Mouse (Mus musculus): Measurements from ENCODE around the gene Duox2. TPM values are rescaled to one million over a fixed set of nuclear protein-coding genes. Genes with fewer than 3 reads are reported as not detected.

Duox2 gene
- total and polyA plus RNA-seq, 3 experiments = not detected

GRCm38 (mm10) chr2:122260729-122261128 lies 37.5 kb downstream of the Duox2 start:
- dilution Hi-C loops (cut with MboI; ENCODE audit: extremely low pct_ligation_motif_present, extremely low pct_unique_long_range_greater_than_20kb, low sequenced_read_pairs) = no loop called here
- peaks cover 0 to 81% of the 10 kb centered on the region in 2 experiments for H3K36me3 ChIP-seq (replicated peaks in 1 of 2; ENCODE audit: control insufficient read depth in 1 of 2, insufficient read depth in 1 of 2, low read length in 1 of 2)
- H3K27ac ChIP-seq (ENCODE audit: insufficient read depth, low read depth) = no peak overlapping the region
- peaks cover 0 to 4% of the 10 kb centered on the region in 2 experiments; a peak in 1 of 4 replicates for H3K4me1 ChIP-seq (ENCODE audit: control insufficient read depth in 1 of 2, insufficient read depth in 2 of 2)
- no peak overlapping the region for H3K4me2 ChIP-seq (ENCODE audit: insufficient read depth, low read depth, poor library complexity, severe bottlenecking)
- H3K9ac ChIP-seq (ENCODE audit: insufficient read depth, low read depth) = no peak overlapping the region
- H3K9me3 ChIP-seq (replicated peaks; ENCODE audit: low read length) = no peaks in the 10 kb centered on the region
- H3K27me3 ChIP-seq (replicated peaks) = no peaks in the 10 kb centered on the region
- no peak for DNase-seq (ENCODE audit: extremely low read depth)
- no peaks in the 10 kb centered on the region for H3K79me2 ChIP-seq (replicated peaks; ENCODE audit: control insufficient read depth, extremely low read depth, insufficient read depth, poor library complexity, severe bottlenecking)
- no peak for TF ChIP-seq CHD1 (IDR thresholded peaks at IDR 0.05; ENCODE audit: low read depth, low read length)
- TF ChIP-seq MXI1 (IDR thresholded peaks at IDR 0.05; ENCODE audit: low read depth, low read length) = no peak
- TF ChIP-seq ELF1 (IDR thresholded peaks at IDR 0.05; ENCODE audit: low read depth, low read length) = no peak
- no peak for TF ChIP-seq ETS1 (conservative IDR thresholded peaks at IDR 0.05; ENCODE audit: low read depth, low read length)
- no peak for TF ChIP-seq JUN (IDR thresholded peaks at IDR 0.05; ENCODE audit: insufficient read depth, low read depth, low read length)
- TF ChIP-seq MAFK (IDR thresholded peaks at IDR 0.05; ENCODE audit: insufficient replicate concordance, low read length) = no peak
- no peak for TF ChIP-seq PAX5 (IDR thresholded peaks at IDR 0.05; ENCODE audit: low read length)
- no peak for TF ChIP-seq GABPA (IDR thresholded peaks at IDR 0.05; ENCODE audit: insufficient replicate concordance, low read depth, low read length)
- no peak for TF ChIP-seq ZMIZ1 (IDR thresholded peaks at IDR 0.05; ENCODE audit: low read depth, low read length)
- TF ChIP-seq ZNF384 (IDR thresholded peaks at IDR 0.05; ENCODE audit: low read depth, low read length) = no peak
- TF ChIP-seq SIN3A (IDR thresholded peaks at IDR 0.05; ENCODE audit: low read length) = no peak
- TF ChIP-seq JUND (conservative IDR thresholded peaks at IDR 0.05; ENCODE audit: low read depth, low read length) = no peak
- no peak for TF ChIP-seq MYC (IDR thresholded peaks at IDR 0.05; ENCODE audit: low read depth, low read length)
- in situ Hi-C loops (cut with MboI; ENCODE audit: low pct_ligation_motif_present, low pct_unique_long_range_greater_than_20kb, low sequenced_read_pairs) = no loop called here
- no peak overlapping the region for H3K4me3 ChIP-seq (replicated peaks in 1 of 3; ENCODE audit: low read depth in 2 of 3, low read length in 2 of 3, poor library complexity in 1 of 3)

- dilution Hi-C loops (cut with MboI; ENCODE audit: extremely low pct_ligation_motif_present, extremely low pct_unique_long_range_greater_than_20kb, low sequenced_read_pairs) = no loop called here
Measured at GRCm38 (mm10) chr2:122255997-122256396, 42.3 kb downstream of the Duox2 start.

GRCm38 (mm10) chr2:122247786-122248185 lies 50.5 kb downstream of the Duox2 start:
- in situ Hi-C loops (cut with MboI; ENCODE audit: low pct_ligation_motif_present, low pct_unique_long_range_greater_than_20kb, low sequenced_read_pairs) = no loop called here
- dilution Hi-C loops (cut with MboI; ENCODE audit: extremely low pct_ligation_motif_present, extremely low pct_unique_long_range_greater_than_20kb, low sequenced_read_pairs) = no loop called here

More at GRCm38 (mm10) chr2:122255997-122256396, 42.3 kb downstream of the Duox2 start:
- DNase-seq (ENCODE audit: extremely low read depth) = no peak
- Histone ChIP-seq H3K9me3 (replicated peaks; ENCODE audit: low read length) (no peaks in the 10 kb centered on the region), H3K36me3 (replicated peaks in 1 of 2; ENCODE audit: control insufficient read depth in 1 of 2, insufficient read depth in 1 of 2, low read length in 1 of 2) (peaks cover 0 to 68% of the 10 kb centered on the region in 2 experiments), H3K27me3 (replicated peaks) (no peaks in the 10 kb centered on the region), H3K79me2 (replicated peaks; ENCODE audit: control insufficient read depth, extremely low read depth, insufficient read depth, poor library complexity, severe bottlenecking) (no peaks in the 10 kb centered on the region), H3K9ac (ENCODE audit: insufficient read depth, low read depth) (no peak overlapping the region), H3K4me2 (ENCODE audit: insufficient read depth, low read depth, poor library complexity, severe bottlenecking) (no peak overlapping the region), H3K4me1 (ENCODE audit: control insufficient read depth in 1 of 2, insufficient read depth in 2 of 2) (no peaks in the 10 kb centered on the region), H3K27ac (ENCODE audit: insufficient read depth, low read depth) (no peak overlapping the region), H3K4me3 (replicated peaks in 1 of 3; ENCODE audit: low read depth in 2 of 3, low read length in 2 of 3, poor library complexity in 1 of 3) (no peak overlapping the region)
- no peak for TF ChIP-seq E2F4 (IDR thresholded peaks at IDR 0.05; ENCODE audit: insufficient replicate concordance, low read depth, low read length)
- in situ Hi-C loops (cut with MboI; ENCODE audit: low pct_ligation_motif_present, low pct_unique_long_range_greater_than_20kb, low sequenced_read_pairs) = no loop called here

More at GRCm38 (mm10) chr2:122247786-122248185, 50.5 kb downstream of the Duox2 start:
- no peak overlapping the region for H3K4me2 ChIP-seq (ENCODE audit: insufficient read depth, low read depth, poor library complexity, severe bottlenecking)
- TF ChIP-seq NRF1 (IDR thresholded peaks at IDR 0.05; ENCODE audit: low read depth, low read length) (no peak), MEF2A (IDR thresholded peaks at IDR 0.05; ENCODE audit: borderline replicate concordance, low read depth, low read length) (no peak), USF2 (conservative IDR thresholded peaks at IDR 0.05; ENCODE audit: low read depth, low read length) (no peak), BHLHE40 (IDR thresholded peaks at IDR 0.05; ENCODE audit: low read depth, low read length) (no peak), POLR2A (IDR thresholded peaks at IDR 0.05; ENCODE audit: low read depth, low read length) (no peak), IRF4 (IDR thresholded peaks at IDR 0.05; ENCODE audit: low read depth, low read length) (no peak), MAX (IDR thresholded peaks at IDR 0.05; ENCODE audit: low read length) (no peak), MYC (IDR thresholded peaks at IDR 0.05; ENCODE audit: low read depth, low read length) (no peak), TBP (conservative IDR thresholded peaks at IDR 0.05; ENCODE audit: low read depth, low read length) (no peak), ZKSCAN1 (IDR thresholded peaks at IDR 0.05; ENCODE audit: borderline replicate concordance, low read depth, low read length) (no peak), TCF12 (IDR thresholded peaks at IDR 0.05; ENCODE audit: low read depth, low read length) (no peak), MAFK (IDR thresholded peaks at IDR 0.05; ENCODE audit: insufficient replicate concordance, low read length) (no peak), EP300 (IDR thresholded peaks at IDR 0.05; ENCODE audit: low read length) (no peak), CTCF (conservative IDR thresholded peaks at IDR 0.05 in 1 of 2, IDR thresholded peaks at IDR 0.05 in 1 of 2; ENCODE audit: low read depth in 2 of 2, low read length in 2 of 2) (no peak)
- H3K4me3 ChIP-seq (replicated peaks in 1 of 3; ENCODE audit: low read depth in 2 of 3, low read length in 2 of 3, poor library complexity in 1 of 3) = no peak overlapping the region
- H3K79me2 ChIP-seq (replicated peaks; ENCODE audit: control insufficient read depth, extremely low read depth, insufficient read depth, poor library complexity, severe bottlenecking) = no peaks in the 10 kb centered on the region
- no peak overlapping the region for H3K9ac ChIP-seq (ENCODE audit: insufficient read depth, low read depth)
- H3K27ac ChIP-seq (ENCODE audit: insufficient read depth, low read depth) = no peak overlapping the region
- H3K27me3 ChIP-seq (replicated peaks) = no peaks in the 10 kb centered on the region
- DNase-seq (ENCODE audit: extremely low read depth) = no peak
- peaks cover 0 to 55% of the 10 kb centered on the region in 2 experiments for H3K36me3 ChIP-seq (replicated peaks in 1 of 2; ENCODE audit: control insufficient read depth in 1 of 2, insufficient read depth in 1 of 2, low read length in 1 of 2)
- H3K9me3 ChIP-seq (replicated peaks; ENCODE audit: low read length) = no peaks in the 10 kb centered on the region
- peaks cover 5 to 19% of the 10 kb centered on the region in 2 experiments; a peak in 2 of 4 replicates for H3K4me1 ChIP-seq (ENCODE audit: control insufficient read depth in 1 of 2, insufficient read depth in 2 of 2)

Data from CH12.LX (cell line).